Mouse (Mus musculus) MEL (cell line): Measurements from ENCODE around the gene Rad51. TPM values are rescaled to one million over a fixed set of nuclear protein-coding genes. Genes with fewer than 3 reads are reported as not detected.

Source experiments
- DNase-seq: peaks from one replicate; pipeline ENCODE4 v3.0.0; 2011; ENCODE audit warnings: low read depth, low spot score
- H3K27ac ChIP-seq: 2 replicates; pipeline ENCODE4 v1.5.1; 2012; ENCODE audit warnings: low read depth, mild to moderate bottlenecking, control low read depth, low read length, moderate library complexity; ENCODE audit not compliant: control insufficient read depth
- H3K27me3 ChIP-seq, 2 experiments: fragments of 150-350 bp in 1 of 2; sonication (generic) in 1 of 2; 2 replicates each; pipeline ENCODE4 v1.6.1; 2012; ENCODE audit warnings: low read length in 2 of 2, mild to moderate bottlenecking in 2 of 2, improper control_type of control experiment in 1 of 2, moderate library complexity in 1 of 2; ENCODE audit not compliant: insufficient read depth in 2 of 2, control insufficient read depth in 1 of 2
- H3K36me3 ChIP-seq, 2 experiments: 2 replicates each; pipeline ENCODE4 v1.6.1; 2012 to 2014; ENCODE audit warnings: low read length in 2 of 2, improper control_type of control experiment in 1 of 2, inconsistent platforms in 1 of 2, mild to moderate bottlenecking in 1 of 2; ENCODE audit not compliant: insufficient read depth in 2 of 2, control insufficient read depth in 1 of 2
- H3K4me1 ChIP-seq, 2 experiments: fragments of 150-350 bp in 1 of 2; sonication (generic) in 1 of 2; 2 replicates each; pipeline ENCODE4 v1.6.1; 2012; ENCODE audit warnings: low read length in 2 of 2, improper control_type of control experiment in 1 of 2, mild to moderate bottlenecking in 1 of 2; ENCODE audit not compliant: insufficient read depth in 2 of 2, control insufficient read depth in 1 of 2
- H3K4me3 ChIP-seq, 2 experiments: fragments of 150-350 bp in 1 of 2; sonication (generic) in 1 of 2; 2 replicates each; pipeline ENCODE4 v1.5.1; 2012; ENCODE audit warnings: low read depth in 2 of 2, low read length in 2 of 2, mild to moderate bottlenecking in 2 of 2, moderate library complexity in 2 of 2, control low read depth in 1 of 2, improper control_type of control experiment in 1 of 2; ENCODE audit not compliant: control insufficient read depth in 1 of 2, insufficient read depth in 1 of 2
- H3K79me2 ChIP-seq: 2 replicates; pipeline ENCODE4 v1.6.1; 2012; ENCODE audit warnings: mild to moderate bottlenecking, low read length, moderate library complexity; ENCODE audit not compliant: control insufficient read depth, poor library complexity, insufficient read depth
- H3K9ac ChIP-seq: 2 replicates; pipeline ENCODE4 v1.6.1; 2012; ENCODE audit warnings: low read depth, mild to moderate bottlenecking, control low read depth, low read length, moderate library complexity; ENCODE audit not compliant: control insufficient read depth, poor library complexity, severe bottlenecking
- H3K9me3 ChIP-seq: fragments of 150-350 bp; sonication (generic); replicated peaks from 2 replicates; pipeline ENCODE4 v1.6.1; 2012; ENCODE audit warnings: mild to moderate bottlenecking, low read length, improper control_type of control experiment, moderate library complexity; ENCODE audit not compliant: insufficient read depth
- BHLHE40 ChIP-seq: IDR thresholded peaks from 2 replicates; pipeline ENCODE4 v1.6.1; 2012; ENCODE audit warnings: low read depth, mild to moderate bottlenecking, inconsistent platforms, low read length, improper control_type of control experiment, borderline replicate concordance
- CHD2 ChIP-seq: IDR thresholded peaks from 2 replicates; pipeline ENCODE4 v1.6.1; 2011; ENCODE audit warnings: low read length, improper control_type of control experiment
- E2F4 ChIP-seq: IDR thresholded peaks from 2 replicates; pipeline ENCODE4 v1.6.1; 2011; ENCODE audit warnings: low read depth, low read length, improper control_type of control experiment, borderline replicate concordance
- ELF1 ChIP-seq: IDR thresholded peaks from 2 replicates; pipeline ENCODE4 v1.6.1; 2014; ENCODE audit warnings: low read depth, mild to moderate bottlenecking, inconsistent platforms, low read length, improper control_type of control experiment, moderate library complexity
- ETS1 ChIP-seq: IDR thresholded peaks from 2 replicates; pipeline ENCODE4 v1.6.1; 2012; ENCODE audit warnings: low read depth, mild to moderate bottlenecking, inconsistent platforms, low read length, improper control_type of control experiment, moderate library complexity
- GATA1 ChIP-seq: IDR thresholded peaks from 2 replicates; pipeline ENCODE4 v1.6.1; 2011; ENCODE audit warnings: low read depth, low read length, improper control_type of control experiment
- MEF2A ChIP-seq: IDR thresholded peaks from 2 replicates; pipeline ENCODE4 v1.6.1; 2014; ENCODE audit warnings: low read depth, mild to moderate bottlenecking, inconsistent platforms, low read length, improper control_type of control experiment; ENCODE audit not compliant: poor library complexity, insufficient replicate concordance, severe bottlenecking; ENCODE audit errors: extremely low read depth
- MXI1 ChIP-seq: IDR thresholded peaks from 2 replicates; pipeline ENCODE4 v1.6.1; 2011; ENCODE audit warnings: mild to moderate bottlenecking, low read depth, low read length, improper control_type of control experiment
- MYC ChIP-seq: IDR thresholded peaks from 2 replicates; pipeline ENCODE4 v1.6.1; 2011; ENCODE audit warnings: low read depth, mild to moderate bottlenecking, low read length, improper control_type of control experiment, moderate library complexity
- POLR2AphosphoS2 ChIP-seq: IDR thresholded peaks from 2 replicates; pipeline ENCODE4 v1.6.1; 2011; ENCODE audit warnings: low read length, improper control_type of control experiment
- POLR2AphosphoS5 ChIP-seq: IDR thresholded peaks from 2 replicates; pipeline ENCODE4 v1.6.1; 2012; ENCODE audit warnings: low read depth, borderline replicate concordance, mild to moderate bottlenecking, inconsistent platforms, low read length, moderate library complexity, mixed read lengths
- RCOR1 ChIP-seq: IDR thresholded peaks from 2 replicates; pipeline ENCODE4 v1.6.1; 2012; ENCODE audit warnings: low read depth, mild to moderate bottlenecking, inconsistent platforms, low read length, improper control_type of control experiment
- SIN3A ChIP-seq: IDR thresholded peaks from 2 replicates; pipeline ENCODE4 v1.6.1; 2012; ENCODE audit warnings: low read length, improper control_type of control experiment, inconsistent platforms
- SMC3 ChIP-seq: IDR thresholded peaks from 2 replicates; pipeline ENCODE4 v1.6.1; 2011; ENCODE audit warnings: low read depth, low read length, improper control_type of control experiment
- UBTF ChIP-seq: IDR thresholded peaks from 2 replicates; pipeline ENCODE4 v1.6.1; 2012; ENCODE audit warnings: low read depth, mild to moderate bottlenecking, inconsistent platforms, low read length, improper control_type of control experiment, moderate library complexity, borderline replicate concordance; ENCODE audit not compliant: insufficient read depth
- ZMIZ1 ChIP-seq: IDR thresholded peaks from 2 replicates; pipeline ENCODE4 v1.6.1; 2012; ENCODE audit warnings: low read depth, mild to moderate bottlenecking, inconsistent platforms, low read length, improper control_type of control experiment, moderate library complexity
- ZNF384 ChIP-seq: IDR thresholded peaks from 2 replicates; pipeline ENCODE4 v1.6.1; 2012; ENCODE audit warnings: low read depth, mild to moderate bottlenecking, inconsistent platforms, low read length, improper control_type of control experiment
- polyA plus RNA-seq, 2 experiments: library from polyadenylated mRNA; stranded (reverse) in 1 of 2; unstranded in 1 of 2; fragments of >175 nt in 1 of 2; fragments of >200 nt in 1 of 2; gene quantifications; 2 replicates each; pipeline versions ENCODE4 v1.2.1 to v1.2.4; 2012; ENCODE audit warnings: low replicate concordance in 2 of 2, low read depth in 1 of 2; ENCODE audit not compliant: insufficient read length in 2 of 2, insufficient read depth in 1 of 2, missing spikeins in 1 of 2
- total RNA-seq: library from RNA; depleted of rRNA; stranded (reverse); fragments of 300-350 nt; gene quantifications from 2 replicates; pipeline ENCODE4 v1.2.3, GENCODE M21; 2012

The Rad51 gene
- total and polyA plus RNA-seq, 3 experiments, result 24.3 to 51.8 TPM; not detected in 1

DNA sequence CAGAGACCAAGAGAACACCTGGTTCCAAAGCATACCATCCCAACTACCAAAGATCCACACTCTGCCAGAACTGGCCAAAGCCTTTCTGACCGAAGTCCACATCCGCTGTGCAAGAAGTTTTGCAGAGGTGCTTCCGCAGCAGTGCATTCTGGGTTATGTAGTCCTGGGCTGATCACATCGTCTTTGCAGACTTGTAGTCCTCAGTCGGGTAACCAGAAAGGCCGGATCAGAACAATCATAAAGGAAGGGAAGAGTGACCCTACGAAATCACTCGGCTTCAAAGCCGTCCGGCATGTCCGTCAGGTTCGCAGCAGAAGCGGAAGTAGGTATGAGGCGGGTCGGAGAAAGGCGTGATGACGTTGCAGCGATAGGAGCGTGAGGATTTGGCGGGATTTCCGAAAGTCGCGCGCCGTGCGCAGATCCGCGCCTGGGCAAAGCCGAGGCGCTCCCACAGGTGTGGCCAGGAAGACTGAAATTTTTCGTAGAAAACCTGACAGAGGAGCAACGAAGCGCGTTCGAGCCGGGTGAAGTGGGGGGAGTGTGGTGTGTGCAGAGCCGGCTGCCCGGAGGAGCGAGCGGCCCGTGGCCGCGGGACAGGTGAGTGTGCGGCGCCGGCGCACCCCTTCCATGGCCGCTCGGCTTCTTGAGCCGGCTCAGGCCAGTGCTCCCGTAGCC, at the start of gene Rad51 (continued):
- no peak for TF ChIP-seq POLR2AphosphoS5
- TF ChIP-seq POLR2AphosphoS2, result peak; percentile 97
- no peak for TF ChIP-seq SMC3

DNA sequence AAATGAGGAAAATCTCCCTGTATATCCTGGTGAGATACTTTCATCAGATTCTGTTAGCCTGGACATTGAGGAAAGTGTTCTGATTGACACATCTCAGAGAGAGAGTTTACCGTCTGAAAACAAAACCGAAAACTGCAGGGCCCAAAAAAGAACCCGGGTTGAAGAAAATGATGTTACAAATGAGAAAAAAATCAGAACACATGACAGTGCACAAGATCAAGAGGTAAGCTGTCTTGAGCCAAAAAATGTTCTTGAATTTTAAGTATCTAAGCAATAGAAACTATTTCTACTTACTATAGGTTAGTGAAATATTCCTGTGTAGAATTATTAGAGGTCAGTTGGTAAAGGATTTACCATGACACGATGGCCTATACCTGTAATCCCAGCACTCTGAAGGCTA, 40.2 kb upstream of the Rad51 start:
- no peak overlapping the region for H3K27ac ChIP-seq
- no peak overlapping the region for H3K9ac ChIP-seq
- H3K36me3 ChIP-seq, result peaks cover 0 to 55% of the 10 kb centered on the region in 2 experiments; a peak in 2 of 4 replicates
- no peak for TF ChIP-seq BHLHE40
- no peak for TF ChIP-seq RCOR1
- no peak for TF ChIP-seq MXI1
- TF ChIP-seq SIN3A, result no peak
- no peaks in the 10 kb centered on the region for H3K27me3 ChIP-seq
- no peak overlapping the region for H3K4me3 ChIP-seq
- no peaks in the 10 kb centered on the region for H3K4me1 ChIP-seq
- H3K79me2 ChIP-seq, result no peaks in the 10 kb centered on the region
- no peaks in the 10 kb centered on the region for H3K9me3 ChIP-seq
- no peak for DNase-seq

DNA sequence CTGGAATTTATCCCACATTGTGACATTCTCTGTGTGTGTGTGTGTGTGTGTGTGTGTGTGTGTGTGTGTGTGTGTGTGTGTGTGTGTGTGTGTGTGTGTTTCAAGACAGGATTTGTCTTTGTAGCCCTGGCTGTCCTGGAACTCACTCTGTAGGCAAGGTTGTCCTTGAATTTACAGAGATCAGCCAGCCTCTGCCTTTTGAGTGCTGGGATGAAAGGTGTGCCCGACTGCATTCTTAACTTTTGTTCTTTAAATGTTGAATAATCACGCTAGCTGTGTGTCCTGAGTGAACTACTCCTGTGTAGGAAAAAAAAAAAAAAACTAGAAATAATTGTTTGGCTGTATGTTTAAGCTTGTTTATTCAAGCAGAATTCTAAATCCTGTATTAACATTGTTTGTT, 26.4 kb upstream of the Rad51 start:
- TF ChIP-seq ETS1 (no peak), ELF1 (no peak), GATA1 (no peak), UBTF (no peak), ZMIZ1 (no peak), MYC (no peak), CHD2 (no peak), SMC3 (no peak), MEF2A (no peak), RCOR1 (no peak), ZNF384 (no peak), E2F4 (no peak), POLR2AphosphoS2 (no peak)
- no peaks in the 10 kb centered on the region for H3K27me3 ChIP-seq
- H3K27ac ChIP-seq, result no peak overlapping the region
- no peak overlapping the region for H3K4me3 ChIP-seq
- H3K9ac ChIP-seq, result no peak overlapping the region
- no peaks in the 10 kb centered on the region for H3K9me3 ChIP-seq
- H3K36me3 ChIP-seq, result peaks cover 0 to 59% of the 10 kb centered on the region in 2 experiments; a peak in 3 of 4 replicates
- no peak for DNase-seq
- no peaks in the 10 kb centered on the region for H3K79me2 ChIP-seq
- H3K4me1 ChIP-seq, result no peaks in the 10 kb centered on the region
